Mouse (Mus musculus) left cerebral cortex, postnatal 10 days (tissue): ENCODE results near the gene Ndel1. TPM values are rescaled to one million over a fixed set of nuclear protein-coding genes. Genes with fewer than 3 reads are reported as not detected.
"Not testable (repeated sequence)": the region's sequence is repeated elsewhere in the genome, so short reads cannot be mapped to it uniquely, and the experiment has no call there.

Experiments used
- DNase-seq, 2 experiments: peaks; one replicate each; pipeline ENCODE4 v3.0.0; 2021 to 2022; ENCODE audit warnings: low spot score in 2 of 2, mixed read lengths in 1 of 2; ENCODE audit errors: extremely low spot score in 1 of 2
- intact Hi-C: fragments of 180-260 bp; cut with DNase I; formaldehyde crosslinking; loops from one replicate; pipeline ENCODE4 v1.15.1; 2025
- total RNA-seq, 2 experiments: library from RNA; stranded (reverse); gene quantifications; 2 replicates each; pipeline ENCODE4 v1.2.3; 2021

Ndel1 gene
- total RNA-seq, 2 experiments from 2014 or later: 91.6 to 95.6 TPM

- intact Hi-C loops: no loop called here
- no peak for DNase-seq
Observed at GRCm38 (mm10) chr11:68854621-68855020, 17.0 kb downstream of the Ndel1 start.

GRCm38 (mm10) chr11:68853611-68854401 is 17.9 kb downstream of the Ndel1 start:
- intact Hi-C loops: no loop called here

GRCm38 (mm10) chr11:68852932-68853409 is 18.7 kb downstream of the Ndel1 start:
- DNase-seq: peak; percentile 99 to 100
- intact Hi-C loops: no loop called here

More at GRCm38 (mm10) chr11:68853611-68854401, 17.9 kb downstream of the Ndel1 start:
- peak in 1 of 2 experiments; percentile 33 for DNase-seq

DNA sequence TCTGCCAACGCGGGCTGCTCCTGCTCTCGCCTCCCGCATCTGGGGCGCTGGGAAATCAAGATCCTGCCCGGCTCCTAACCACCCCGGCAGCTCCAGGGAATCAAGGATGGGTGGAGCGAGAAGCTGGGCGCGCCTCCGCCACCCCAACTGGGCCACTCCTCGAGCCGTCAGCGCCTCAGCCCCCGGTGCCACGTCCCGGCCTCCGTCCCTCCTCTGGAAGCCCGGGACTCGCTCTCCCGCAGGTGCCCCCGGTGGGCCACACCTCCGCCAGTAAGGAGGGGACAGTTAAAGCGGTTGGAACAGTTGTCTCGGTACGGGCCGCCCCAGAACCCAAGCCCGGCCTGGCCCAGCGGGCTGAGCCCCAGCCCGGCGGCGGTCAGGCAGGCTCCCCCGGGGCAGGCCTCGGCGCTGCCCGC is 19.2 kb downstream of the Ndel1 start:
- intact Hi-C loops: no loop called here
- DNase-seq: peak; percentile 44 to 83

DNA sequence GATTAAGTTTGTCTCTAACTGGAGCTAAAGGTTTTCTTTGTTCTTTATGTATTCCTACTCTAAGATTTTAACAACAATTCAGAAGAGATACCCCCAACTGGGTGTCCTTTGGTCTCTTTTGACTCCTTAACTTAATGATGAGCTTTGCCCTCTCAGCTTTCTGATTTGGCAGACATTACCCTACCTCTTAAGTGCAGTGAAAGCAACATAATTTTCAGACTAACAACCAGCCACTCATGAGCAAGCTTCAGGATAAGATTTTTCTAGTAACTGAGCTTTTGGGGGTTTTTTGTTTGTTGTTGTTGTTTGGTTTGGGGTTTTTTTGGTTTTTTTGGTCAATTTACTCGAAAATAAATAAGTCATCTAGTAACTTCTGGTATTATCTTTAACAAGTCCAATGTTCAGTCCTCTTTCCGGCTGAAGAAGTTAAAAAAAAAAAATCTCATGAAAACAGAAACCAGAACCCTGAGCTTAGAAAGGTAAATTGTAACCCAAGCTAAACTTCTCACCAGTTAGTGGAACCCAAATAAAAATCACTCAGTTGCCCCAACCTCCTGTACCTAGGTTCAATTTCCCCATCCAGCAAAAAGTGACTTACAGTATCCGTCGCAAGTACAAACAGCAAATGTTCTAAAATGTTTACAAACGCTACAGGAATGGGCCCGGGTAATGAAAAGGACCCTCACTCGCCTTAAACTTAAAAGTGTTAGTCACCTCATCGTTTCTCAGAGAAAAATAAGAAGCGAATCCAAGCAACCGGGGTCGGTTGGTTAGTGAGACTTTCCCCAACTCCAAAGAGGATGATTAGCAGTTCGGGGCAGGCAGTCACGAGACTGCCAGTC is 19.8 kb downstream of the Ndel1 start:
- intact Hi-C loops: no loop called here
- no peak for DNase-seq

DNA sequence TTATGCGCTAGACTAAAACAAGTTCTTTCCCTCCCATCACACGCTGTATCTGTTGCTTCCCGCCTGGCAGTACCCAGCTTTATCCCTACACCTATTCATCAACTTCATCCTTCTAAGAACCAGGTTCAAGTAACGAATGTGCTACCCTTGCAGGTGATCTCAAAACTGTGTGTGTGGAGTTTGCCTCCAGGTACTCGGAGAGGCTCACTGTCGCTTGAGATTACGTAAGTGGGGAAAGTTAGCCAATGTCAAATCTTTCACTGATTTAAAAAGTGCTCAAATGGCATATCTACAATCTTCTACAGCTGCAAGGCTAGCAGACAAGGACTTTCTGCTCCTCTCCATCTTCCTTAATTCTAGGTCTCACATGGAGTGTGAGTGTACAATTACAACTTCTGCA is 20.8 kb downstream of the Ndel1 start:
- no peak for DNase-seq
- intact Hi-C loops: no loop called here

GRCm38 (mm10) chr11:68839606-68840005 is 32.1 kb downstream of the Ndel1 start:
- no peak for DNase-seq
- intact Hi-C loops: no loop called here

DNA sequence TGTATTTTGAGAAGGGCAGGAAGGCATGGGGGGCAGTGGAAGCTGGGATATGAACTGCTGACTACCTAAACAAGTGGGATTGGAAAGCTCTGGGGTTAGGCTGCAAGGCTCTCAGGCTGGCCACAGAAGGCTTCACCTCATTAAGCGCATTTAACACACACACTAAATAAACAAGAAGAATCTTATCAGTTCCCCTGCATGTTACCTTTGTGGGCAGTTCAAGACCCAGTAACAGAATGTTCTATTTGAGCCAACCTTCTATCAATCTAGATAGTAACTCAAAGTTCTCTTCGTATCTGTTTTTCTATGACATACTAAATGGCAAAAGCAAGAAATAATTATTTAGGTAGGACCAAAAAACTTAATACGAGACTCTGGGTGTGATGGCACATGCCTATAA is 36.6 kb downstream of the Ndel1 start:
- intact Hi-C loops: no loop called here
- DNase-seq: no peak

DNA sequence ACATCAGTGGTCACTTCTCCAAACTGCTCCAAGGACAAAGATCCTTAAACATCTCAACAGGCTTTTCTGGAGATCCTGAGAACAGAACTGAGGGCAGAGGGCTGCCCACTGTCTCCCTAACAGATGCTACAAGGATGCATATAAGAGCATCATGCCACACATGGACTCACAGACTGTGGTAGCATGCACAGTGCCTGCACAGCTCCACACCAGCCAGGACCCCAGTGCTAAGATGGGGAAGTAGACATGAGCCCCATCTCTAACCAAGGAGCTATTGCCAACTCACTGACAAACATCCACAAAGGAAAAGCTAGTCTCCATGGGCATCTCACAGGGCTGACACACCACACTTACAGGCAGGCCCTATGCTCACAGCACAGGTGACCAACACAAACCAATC is 38.1 kb downstream of the Ndel1 start:
- intact Hi-C loops: no loop called here
- DNase-seq: no peak

GRCm38 (mm10) chr11:68832793-68833192 is 38.9 kb downstream of the Ndel1 start:
- DNase-seq: no peak
- intact Hi-C loops: no loop called here

DNA sequence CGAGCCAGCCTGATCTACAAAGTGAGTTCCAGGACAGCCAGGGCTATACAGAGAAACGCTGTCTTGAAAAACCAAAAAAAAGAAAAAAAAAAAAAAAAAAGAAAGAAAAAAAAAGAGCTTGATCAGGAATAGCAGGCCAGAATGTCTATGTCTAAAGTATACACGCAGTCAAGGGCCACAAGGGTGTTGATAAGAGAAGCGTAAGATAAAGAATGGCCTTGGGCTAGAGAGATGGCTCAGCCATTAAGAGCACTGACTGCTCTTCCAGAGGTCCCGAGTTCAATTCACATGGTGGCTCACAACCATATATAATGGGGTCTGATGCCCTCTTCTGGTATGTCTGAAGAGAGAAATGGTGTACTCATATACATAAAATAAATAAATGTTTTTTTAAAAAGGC is 40.1 kb downstream of the Ndel1 start:
- DNase-seq, intact Hi-C loops: not testable (repeated sequence)

DNA sequence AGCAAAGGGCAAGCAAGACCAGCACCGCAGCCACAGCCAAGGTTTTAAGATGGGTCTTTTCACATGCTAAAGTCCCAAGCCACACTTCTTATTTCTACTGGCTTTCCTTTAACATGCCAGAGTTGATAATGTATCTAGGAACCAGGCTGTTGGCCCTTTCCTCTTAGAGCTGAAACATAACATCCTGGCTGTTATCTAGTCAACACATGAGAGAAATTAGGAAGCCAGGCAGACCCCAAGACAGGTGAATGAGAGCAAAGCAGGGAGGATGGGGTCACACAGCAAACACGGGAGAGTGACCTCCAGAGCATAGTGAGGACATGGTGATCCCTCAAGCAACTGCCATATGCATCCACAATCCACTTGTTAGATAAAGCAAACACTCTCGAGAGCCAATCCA is 44.9 kb downstream of the Ndel1 start:
- DNase-seq: no peak
- intact Hi-C loops: no loop called here

DNA sequence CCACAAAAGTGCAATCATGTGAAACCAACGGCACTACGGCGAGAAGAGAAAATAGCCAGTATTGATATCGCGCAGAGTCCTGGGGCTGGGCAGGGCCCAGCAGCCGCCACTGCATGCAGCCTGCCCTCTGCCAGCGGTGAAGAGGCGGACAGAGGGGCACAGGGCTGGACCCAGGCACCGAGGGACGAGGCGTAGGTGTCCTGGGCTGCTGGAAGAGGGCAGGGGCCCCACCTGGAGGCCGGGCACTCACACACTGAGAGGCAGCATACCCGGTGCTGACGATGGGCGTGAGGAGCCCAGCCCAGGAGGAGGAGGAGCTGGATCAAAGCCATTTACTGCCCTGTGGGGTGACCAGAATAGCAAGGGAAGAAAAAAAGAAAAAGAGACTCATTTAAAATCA is 49.3 kb downstream of the Ndel1 start:
- no peak for DNase-seq
- intact Hi-C loops: no loop called here

DNA sequence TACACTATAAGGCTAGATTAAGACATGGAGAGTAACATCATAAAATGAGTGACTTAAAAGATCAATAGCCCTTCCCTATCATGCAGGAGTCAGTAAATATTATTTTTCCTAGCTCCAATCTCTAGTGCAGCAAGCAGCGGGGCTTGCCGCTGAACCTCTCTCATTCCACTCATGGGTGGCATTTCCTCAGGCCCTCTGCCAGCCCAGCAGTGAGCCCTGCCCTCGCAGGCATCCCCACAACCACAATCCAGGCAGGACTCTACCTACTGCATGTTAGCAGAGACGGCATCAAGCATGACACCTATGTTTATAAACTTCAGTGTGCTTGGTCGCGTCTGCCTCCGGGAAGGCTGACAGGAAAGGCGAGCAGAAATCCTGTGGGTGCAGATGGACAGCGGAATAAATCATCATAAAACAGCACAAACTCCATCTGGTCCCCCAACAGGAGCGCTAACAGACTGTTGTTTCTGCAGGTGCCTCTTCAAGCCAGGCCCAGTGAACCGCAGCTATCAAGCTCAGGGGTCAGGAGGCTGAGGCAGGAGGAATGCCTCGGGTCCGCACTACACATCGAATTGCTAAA is 52.3 kb downstream of the Ndel1 start:
- intact Hi-C loops: no loop called here
- DNase-seq: no peak

GRCm38 (mm10) chr11:68818416-68818815 is 53.2 kb downstream of the Ndel1 start:
- DNase-seq: no peak
- intact Hi-C loops: no loop called here

DNA sequence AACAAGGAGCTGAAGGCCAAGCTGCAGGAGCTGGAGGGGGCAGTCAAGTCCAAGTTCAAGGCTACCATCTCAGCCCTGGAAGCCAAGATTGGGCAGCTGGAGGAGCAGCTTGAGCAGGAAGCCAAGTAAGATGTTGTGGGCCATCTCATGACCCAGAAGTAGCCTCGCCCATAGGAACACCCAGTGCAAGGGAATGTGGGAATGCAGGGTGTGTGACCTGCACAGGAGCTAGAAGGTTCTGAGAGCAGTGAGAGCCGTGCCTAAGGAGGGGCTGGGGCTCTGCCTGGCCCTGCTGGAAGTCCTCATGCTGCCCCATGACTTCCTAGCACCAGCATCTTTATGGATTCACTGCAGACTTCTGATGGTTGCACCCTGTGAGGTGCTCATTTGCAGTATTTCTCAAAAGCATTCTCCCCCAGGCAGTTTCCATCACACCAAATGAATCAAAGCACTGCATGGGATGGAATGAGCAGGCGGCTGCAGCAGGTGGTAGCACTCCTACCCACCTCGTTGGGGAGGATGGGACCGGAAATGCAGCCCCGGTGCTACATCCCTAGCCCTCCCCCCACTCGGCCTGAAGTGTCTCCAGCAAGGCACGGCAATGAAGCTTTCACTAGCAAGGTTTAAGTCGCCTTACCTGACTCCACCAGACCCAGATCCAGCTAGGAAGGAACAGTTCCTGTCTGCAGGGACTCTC is 59.6 kb downstream of the Ndel1 start:
- intact Hi-C loops: no loop called here
- no peak for DNase-seq

DNA sequence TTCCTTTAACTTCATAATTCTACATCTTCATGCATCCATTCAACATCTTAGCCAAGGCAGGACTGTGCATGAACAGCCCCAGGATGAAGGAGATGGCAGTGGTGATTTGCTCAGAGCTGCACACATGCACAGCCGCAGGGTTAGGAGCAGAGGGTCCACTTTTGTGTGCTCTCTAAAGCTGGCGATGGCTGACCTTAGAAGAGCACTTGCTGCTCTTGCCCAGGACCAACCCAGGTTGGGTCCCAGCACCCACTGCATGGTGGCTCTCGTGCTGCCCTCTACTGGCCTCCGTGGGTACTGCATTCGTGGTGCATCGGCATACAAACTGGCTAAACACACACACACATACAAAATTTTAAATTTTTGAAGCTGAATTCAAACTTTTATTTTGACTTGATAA is 63.9 kb downstream of the Ndel1 start:
- intact Hi-C loops: loop anchor here (10.0 kb wide), 2 partner anchors 243 to 323 kb away; no protein-coding TSS in a partner anchor
- DNase-seq: peak; percentile 46 to 80

DNA sequence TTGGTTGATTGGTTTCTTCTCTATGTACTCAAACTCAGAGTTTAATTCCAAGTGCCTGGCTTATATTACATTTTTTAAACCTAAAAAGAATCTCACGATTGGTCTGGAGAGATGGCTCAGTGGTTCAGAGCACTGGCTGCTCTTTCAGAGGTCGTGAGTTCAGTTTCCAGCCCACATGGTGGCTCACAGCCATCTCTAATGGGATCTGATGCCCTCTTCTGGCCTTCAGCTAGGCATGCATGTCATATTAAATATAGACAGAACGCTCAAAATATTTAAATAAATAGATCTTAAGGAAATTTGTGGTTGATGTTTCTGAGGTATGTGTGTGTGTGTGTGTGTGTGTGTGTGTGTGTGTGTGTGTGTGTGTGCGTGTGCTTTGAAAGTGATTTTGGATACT is 66.5 kb downstream of the Ndel1 start:
- no peak for DNase-seq
- intact Hi-C loops: loop anchor here (10.0 kb wide), 2 partner anchors 240 to 320 kb away; no protein-coding TSS in a partner anchor

GRCm38 (mm10) chr11:68798258-68798657 is 73.4 kb downstream of the Ndel1 start:
- intact Hi-C loops: no loop called here
- DNase-seq: no peak
